Mouse (Mus musculus) adrenal gland, adult 18-20 months (tissue): ENCODE results near the gene Dgki. TPM values are rescaled to one million over a fixed set of nuclear protein-coding genes. Genes with fewer than 3 reads are reported as not detected.
A peak's percentile ranks its signal among the peaks of the same experiment; 100 is the strongest.

Source experiments
- DNase-seq, 2 experiments: peaks; one replicate each; pipeline ENCODE4 v3.0.0; 2021 to 2022; ENCODE audit warnings: low spot score in 2 of 2
- total RNA-seq, 2 experiments: library from RNA; stranded (reverse); gene quantifications; 1 replicate in 1 of 2; 2 replicates in 1 of 2; pipeline ENCODE4 v1.2.3; 2021

Dgki gene
- total RNA-seq, 2 experiments from 2014 or later, result 1.8 to 3.4 TPM

DNA sequence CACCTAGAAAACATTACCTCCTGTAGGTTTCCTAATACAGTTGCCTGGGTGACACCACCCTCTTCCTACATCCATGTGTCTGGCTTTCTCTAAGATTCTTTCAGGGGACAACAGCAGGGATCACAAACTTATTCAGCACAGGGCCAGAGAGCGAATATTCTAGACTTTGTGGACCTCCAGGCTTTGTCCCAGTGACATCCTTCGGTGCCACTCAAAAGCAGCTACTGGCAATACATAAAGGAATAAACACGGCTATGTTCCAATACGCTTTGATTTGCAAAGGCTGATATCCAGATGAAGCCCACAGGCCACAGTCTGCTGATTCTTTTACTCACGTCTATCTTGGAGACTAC, 57.2 kb downstream of the Dgki start:
- DNase-seq, result no peak

DNA sequence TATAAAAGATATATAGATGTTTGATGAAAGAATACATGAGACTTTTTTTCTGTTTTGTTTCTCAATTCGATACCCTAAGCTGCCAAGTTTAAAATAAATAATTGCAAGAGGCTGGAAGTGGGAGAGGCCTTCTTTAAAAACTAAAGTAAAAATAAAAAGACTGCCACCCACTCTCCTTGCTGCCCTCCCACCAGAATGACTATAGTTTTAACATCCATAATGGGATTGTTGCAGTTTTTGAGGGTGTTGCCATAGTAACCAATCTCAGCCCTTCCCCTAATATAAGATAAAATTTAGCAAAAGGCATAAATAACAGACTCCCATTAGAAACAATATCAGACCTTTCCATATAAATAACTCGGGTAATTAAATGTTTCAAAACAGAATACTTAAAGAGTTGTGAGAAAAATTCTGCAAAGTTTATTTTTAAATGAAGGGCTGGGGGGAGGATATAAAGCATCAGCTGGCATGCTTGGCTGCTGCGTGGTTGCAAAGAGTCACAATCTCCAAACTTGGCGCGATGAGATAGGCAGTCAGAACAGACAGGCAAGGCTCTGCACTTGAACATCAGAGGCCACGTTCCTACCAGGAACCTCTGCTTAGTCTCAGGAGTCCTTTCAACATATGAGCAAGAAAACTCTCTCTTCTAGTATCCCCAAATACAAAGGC, 57.8 kb downstream of the Dgki start:
- no peak for DNase-seq

- no peak for DNase-seq
Measured at GRCm38 (mm10) chr6:37241434-37241833, 58.5 kb downstream of the Dgki start.

- DNase-seq, result no peak
Measured at GRCm38 (mm10) chr6:37240140-37240539, 59.8 kb downstream of the Dgki start.

- no peak for DNase-seq
Measured at GRCm38 (mm10) chr6:37236893-37237292, 63.1 kb downstream of the Dgki start.

DNA sequence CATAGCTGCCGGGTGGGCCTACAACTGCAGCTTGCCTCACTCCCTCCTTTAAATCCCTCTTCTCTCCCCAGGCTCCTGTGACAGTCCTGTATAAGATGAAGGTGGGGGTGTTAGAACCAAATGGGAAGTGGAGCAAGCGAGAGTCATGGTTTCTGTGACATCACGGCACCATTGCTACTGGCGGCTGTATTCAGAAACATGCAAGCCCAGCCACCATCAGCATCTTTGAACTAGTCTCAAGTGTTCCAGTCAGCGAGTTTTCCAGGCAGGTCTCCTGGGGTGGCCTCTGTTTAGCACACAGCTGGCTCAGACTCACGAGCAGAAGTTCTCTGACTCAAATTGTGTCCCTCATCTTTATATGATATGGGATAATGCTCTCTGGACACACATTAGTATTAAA, 68.8 kb downstream of the Dgki start:
- DNase-seq, result no peak

- DNase-seq, result no peak
Measured at GRCm38 (mm10) chr6:37222947-37223510, 77.0 kb downstream of the Dgki start.

DNA sequence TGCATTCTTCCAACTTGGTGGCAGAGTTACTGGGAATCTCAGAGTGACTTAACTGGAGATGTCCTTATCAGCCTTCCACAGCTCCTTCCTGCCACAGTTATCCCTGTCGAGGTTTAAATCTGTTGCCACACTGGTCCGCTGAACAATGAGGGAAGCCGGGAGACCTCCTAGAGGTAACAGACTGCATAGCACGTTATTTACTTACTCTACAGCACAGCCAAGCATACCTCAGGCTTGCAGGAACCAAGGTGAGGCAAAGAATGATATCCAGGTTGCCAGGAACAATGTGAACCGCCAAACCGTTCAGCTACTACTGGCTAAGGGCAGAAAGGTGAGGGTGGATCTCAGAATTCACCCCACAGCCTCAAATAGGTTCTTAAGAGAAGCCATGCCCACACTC, 78.0 kb downstream of the Dgki start:
- DNase-seq, result no peak

GRCm38 (mm10) chr6:37219110-37219509, 80.9 kb downstream of the Dgki start:
- DNase-seq, result no peak

DNA sequence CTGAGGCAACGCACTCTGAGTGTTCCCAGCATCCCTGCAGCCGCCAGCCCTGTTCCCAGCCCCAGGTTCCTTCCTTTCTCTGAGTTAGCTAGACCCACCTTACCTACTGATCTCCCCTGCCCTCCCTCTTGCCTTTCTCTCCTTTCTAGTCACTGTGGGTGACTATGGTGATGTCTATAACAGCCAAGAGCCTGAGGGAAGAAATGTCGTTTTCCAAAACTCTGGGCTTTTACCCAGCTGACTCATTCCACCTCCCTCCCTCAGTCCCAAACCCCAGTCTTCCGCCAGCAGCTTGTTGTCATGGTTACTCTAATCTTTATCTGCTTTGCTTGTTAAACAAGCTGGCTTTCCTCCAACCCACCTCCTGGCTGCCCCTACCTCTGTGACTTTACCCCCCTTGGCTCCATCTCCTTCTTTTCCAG, 83.6 kb downstream of the Dgki start:
- DNase-seq, result peak in 1 of 2 experiments; percentile 17

- DNase-seq, result no peak
Measured at GRCm38 (mm10) chr6:37215655-37216054, 84.3 kb downstream of the Dgki start.

GRCm38 (mm10) chr6:37212930-37213329, 87.1 kb downstream of the Dgki start:
- no peak for DNase-seq

DNA sequence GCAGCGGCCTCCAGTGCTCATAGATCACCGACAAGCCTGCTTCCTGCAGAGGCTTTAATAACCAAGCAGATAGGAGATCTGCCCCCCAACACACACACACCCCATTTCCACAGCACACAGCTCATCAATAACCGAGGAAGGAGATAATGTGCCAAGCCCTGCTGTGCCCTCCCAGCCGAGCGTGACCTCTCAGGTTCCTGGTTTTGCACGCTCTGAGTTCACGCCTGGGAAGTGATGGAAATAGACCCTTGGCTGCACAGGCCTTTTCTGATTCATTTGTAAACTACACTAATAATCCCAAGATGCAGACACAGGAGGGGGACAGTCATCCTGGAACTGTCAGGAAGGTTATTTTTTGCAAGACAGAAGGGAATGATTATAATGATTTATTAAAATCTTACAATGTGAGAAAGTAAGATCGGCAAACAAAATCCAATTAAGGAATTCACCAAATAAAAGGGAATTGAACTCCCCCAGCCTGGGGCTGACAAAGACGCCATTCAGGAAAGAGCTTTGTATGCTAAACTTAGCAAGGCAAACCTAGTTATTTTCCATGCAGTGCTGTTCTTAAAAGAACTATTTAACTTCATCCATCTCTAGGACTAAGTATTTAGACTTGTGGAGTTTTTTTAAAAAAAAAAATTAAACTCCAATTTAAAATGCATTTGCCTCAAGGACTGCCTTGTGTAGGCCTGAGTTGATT, 88.3 kb downstream of the Dgki start:
- no peak for DNase-seq

- no peak for DNase-seq
Measured at GRCm38 (mm10) chr6:37202901-37203300, 97.1 kb downstream of the Dgki start.

DNA sequence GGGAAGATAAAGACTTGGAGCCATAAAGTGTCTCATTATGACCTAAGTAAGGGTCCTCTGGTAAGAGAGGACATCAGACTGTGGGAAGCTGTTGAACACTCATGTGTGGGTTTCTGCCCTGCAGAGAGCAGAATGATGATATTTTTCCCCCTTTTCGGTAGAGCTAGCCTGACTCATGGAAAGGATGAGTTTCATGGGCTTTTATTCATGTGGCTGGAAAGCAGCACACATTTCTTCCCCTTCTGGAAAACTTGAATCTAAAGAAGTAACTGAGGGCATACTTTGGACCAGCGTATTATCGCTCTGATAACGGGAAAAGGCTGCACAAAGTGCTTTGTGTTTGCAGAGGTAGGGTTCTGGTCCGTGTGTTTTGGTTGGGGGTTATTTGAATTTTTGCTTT, 99.1 kb downstream of the Dgki start:
- no peak for DNase-seq

DNA sequence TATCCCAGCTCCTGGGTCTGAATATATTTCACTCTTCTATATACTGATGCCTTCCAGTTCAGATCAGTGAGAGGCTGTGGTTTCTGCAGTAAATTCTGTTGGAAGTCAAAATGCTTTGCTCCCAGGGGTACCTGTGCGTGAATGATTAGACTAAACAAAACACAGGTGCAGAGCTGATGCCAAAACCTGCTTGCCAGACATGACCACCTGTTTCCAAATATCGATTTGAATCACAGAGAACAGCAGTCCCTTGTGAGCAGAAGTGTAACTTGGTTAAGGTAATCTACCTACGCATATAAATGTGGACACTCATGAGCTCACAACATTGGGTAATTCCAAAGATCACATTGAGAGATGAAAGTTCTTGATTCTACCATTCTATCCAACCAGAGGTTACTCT, 100.5 kb downstream of the Dgki start:
- DNase-seq, result no peak

GRCm38 (mm10) chr6:37197745-37198144, 102.2 kb downstream of the Dgki start:
- DNase-seq, result no peak

GRCm38 (mm10) chr6:37196870-37197269, 103.1 kb downstream of the Dgki start:
- no peak for DNase-seq

DNA sequence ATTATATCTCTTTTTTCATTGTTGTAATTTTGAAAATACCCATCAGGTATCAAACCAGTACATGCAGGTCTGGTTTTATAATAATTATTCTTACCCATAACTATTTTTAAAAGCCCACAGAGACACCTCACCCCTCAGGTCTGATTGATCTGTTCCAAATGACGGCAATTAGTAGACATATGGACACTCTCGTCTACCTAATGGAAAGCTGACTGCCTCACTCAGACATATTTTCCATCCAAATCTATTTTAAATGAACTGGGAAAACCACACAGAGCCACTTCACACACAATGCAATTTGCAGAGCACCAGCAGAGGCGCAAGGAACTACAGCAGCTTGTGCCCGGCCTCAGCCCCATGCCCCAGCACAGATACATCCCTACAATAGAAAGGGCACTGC, 104.2 kb downstream of the Dgki start:
- no peak for DNase-seq

DNA sequence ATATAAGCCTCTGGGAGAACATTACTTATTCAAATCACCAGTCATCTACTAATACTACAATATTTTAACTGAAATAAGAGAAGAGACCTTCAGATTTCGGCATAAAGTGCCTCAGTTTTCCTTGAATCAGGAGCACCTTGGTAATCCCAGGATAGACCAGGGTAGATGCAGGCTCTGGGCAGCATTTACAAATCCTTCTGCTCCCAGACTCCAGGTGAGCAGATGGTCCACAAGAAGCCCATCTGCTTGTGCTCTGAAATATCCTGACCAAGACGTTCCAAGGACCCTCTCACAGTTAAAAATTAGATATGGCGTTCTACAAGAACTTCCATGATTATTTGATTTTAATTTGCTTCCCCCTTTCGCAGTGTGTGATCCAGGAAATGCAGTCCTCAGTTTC, 118.0 kb downstream of the Dgki start:
- no peak for DNase-seq

DNA sequence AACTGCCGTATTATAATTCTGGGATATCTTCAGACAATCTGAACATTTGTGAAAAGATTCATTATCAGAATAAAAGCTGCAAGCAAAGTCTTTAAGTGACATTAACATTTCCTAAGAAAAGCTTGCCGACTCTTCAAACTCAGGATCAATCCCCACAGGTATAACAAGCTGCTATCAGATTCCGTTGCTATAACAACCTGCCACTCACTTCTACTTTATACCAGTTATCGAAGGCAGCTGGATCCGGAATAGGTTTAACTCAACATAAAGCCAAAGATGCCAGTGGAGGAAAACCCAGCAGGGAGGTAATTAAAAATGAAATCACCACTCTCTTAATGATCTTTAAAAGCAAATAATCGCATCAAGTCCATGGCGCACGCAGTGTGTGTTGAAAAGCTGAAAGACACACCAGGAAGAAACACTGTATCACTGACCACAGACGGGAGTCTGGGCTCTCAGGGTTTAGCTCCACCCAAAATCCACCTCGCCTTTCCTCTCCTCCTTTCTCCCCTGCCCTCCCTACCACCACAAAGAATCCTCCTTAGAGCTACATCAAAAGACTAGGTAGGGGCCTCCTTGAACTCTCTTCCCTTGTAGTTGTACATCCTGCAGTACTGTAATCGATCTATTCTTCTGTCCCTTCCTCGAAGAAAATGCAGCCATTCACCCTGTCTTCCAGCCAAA, 128.7 kb downstream of the Dgki start:
- DNase-seq, result no peak

GRCm38 (mm10) chr6:37158880-37159279, 141.1 kb downstream of the Dgki start:
- DNase-seq, result no peak
